Mouse (Mus musculus) urinary bladder, postnatal 25 days (tissue): ENCODE measurements around the gene Pgs1.

Experiments
- DNase-seq: peaks from one replicate; pipeline ENCODE4 v3.0.0; 2022; ENCODE audit warnings: low spot score

Gene Pgs1

DNA sequence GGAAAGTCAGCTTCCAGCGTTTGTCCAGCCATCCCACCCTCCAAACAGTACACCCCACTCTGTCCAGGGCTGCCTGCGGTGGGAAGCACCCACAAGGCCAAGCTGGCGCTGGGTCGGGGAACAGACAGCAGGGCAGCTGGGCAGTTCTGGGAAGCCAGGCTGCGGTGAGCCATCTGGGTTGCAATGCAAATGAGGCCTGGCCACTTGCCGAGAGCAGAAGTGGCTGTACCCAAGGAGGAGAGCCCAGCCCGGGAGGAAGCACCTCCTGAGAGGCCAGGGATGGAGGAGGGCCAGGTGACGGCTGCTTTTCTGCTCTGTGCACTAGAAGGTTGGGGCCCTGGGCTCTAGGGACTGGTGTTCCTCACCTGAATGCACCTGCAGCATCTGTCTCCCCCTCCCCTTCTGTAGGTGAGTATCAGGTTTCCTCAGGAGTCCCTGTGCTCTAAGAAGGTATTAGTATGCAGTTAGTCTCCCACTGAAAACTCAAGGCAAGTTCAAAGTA lies 10.0 kb upstream of the Pgs1 start:
- DNase-seq = no peak

DNA sequence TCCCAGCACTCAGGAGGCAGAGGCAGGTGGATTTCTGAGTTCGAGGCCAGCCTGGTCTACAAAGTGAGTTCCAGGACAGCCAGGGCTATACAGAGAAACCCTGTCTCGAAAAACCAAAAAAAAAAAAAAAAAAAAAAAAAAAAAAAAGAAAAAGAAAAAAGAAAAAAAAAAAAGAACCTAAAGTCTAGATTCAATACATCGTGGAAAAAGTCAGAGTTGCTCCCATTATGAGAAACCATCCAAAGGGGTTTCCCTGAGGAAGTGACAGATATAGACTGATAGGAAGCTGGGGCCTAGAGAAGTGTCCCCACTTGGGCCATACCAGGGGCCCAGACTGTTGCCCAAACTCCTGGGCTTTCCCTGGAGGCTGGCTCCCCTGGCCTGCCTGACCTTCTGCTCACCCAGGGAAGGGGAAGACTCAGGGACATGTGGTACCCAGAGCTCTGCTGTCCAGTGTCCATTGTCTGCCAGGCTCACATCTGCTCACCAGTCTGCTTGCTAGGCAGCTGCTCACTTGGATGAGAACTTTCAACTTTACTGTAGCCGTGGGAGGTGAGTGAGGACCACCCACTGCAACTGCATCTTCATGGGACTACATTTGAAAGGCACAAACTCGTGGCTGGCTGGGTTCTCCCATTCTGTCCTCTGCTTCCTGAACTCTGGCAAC lies 8.3 kb upstream of the Pgs1 start:
- DNase-seq = no peak

DNA sequence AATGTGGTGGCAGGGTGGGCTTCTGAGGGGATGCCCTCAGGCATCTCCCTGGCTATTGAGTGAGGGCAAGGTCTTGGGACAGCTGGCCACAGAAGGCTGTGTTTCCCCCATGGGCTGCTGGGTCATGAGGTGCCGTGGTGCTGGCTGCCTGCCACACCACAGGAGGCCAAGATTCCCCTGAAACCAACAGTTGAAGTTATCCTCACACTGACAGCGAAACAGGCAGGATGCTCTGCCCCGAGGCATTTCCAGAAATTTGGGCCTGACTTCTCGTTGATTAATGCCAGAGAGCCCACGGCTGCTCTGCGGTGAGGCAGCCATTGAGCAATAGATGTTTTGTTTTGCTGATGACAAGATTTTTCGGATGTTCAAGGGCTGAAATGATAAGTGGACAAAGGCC lies 6.7 kb upstream of the Pgs1 start:
- no peak for DNase-seq

DNA sequence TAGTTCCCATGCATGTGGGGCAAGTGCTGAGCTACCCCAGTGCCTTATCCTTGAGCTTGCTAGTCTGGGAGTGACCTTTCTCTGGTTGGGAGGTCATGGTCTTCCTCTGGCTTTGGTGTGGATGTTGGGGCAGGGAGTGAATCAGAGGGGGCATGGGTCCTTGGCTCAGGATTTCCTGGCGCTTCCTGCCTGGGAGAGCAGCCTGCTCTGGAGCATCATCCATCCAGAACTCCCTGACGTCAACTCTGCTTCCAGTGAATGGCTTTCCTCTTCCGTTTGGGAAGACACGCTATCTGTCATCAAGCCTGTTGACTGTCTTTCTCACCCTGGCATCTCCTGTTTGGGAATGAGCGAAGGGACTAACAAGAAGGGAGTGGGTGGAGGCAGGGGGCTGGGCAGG lies 3.7 kb upstream of the Pgs1 start:
- DNase-seq = no peak

DNA sequence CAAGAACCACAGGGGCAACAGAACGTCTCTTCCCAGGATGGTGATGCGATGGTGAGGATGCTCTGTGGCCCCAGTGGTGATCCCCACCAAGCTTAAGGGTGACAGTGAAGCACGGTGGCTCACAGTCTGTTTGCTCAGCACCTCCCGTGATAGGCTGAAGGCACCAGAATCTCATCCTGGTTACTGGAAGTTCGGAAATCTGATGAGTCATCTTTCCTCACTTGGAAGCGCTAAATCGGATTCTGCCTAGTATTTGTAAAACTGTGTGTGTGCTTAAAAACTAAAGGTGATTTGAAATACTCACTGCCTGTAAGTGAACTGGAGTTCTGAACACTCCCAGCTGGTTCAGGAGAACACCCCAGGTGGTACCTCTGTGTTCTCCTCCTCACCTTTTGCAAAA lies 2.3 kb upstream of the Pgs1 start:
- DNase-seq = no peak

DNA sequence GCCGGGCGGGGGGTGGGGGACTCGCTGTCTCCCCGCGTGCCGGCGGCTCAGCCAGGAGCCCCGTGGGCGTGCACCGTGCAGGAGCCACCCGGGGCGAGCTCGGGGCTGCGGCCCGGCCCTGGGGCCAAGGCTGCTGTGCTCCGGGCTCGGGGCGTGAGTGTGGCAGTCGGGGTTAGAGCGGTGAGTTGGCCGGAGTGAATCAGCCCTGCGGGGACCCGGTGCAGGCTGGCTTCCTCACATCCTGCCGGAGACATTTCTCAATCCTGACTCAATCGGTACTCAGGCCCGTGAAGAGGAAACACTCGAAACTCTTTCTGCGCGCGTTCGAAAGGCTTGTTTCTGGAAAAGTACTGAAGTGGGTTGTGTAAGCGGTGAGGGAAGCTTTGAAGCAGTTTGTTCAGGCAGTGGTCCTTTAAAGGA lies 950 bp downstream of the Pgs1 start:
- no peak for DNase-seq

DNA sequence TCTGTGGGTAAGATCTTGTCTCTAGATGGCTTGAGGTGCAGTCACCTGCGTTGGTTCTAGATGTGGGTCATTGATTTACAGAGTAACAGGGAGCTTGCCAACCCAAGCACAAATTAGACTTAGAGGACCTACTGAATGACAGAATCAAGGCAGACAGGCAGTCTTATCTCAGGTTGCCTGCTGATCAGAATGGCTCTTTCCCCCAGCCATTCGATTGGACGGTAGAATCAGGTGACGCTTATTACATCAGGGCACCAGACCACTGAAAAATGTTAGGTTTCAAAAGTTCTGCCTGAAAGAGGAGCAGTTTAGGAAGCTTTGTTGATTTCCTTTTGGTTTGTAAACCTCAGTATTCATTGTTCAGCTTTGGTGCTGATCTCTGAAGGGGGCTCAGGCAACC lies 1.9 kb downstream of the Pgs1 start:
- no peak for DNase-seq

DNA sequence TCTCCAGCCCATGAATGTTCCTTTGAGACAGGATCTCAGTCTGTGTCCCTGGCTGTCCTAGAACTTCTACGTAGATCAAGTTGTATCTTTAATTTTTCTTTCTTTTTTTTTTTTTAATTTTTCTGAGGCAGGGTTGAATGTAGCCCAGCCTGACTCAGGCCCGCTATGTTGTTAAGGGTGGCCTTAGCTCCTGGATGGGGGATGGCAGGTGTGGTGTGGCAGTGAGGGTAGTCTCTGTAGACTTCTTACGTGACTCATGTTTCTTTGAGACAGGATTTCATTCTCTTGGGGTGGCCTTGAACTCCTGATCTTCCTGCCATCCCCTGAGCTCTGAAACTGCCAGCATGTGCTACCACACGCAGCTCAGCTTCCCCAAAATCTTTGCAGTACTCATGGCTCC lies 3.1 kb downstream of the Pgs1 start:
- DNase-seq = no peak

DNA sequence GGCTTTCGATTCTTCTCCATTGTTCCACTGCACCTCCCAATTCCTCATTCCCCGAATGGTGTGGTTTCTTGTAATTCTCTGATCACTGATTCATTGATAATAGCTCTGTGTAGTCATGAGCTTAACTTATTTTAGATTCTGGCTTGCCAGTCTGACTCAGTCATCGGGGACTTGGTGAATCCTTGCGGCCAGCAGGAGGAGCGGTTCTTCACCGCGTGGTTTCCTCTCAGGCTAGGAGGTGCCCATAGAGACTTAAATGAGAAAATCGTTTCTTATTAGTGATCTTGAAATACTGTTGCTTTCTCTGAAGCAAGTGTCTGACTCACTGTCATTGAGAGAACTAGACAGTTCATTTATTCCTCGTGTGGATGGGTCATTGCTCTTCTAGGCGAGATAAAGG lies 3.8 kb downstream of the Pgs1 start:
- no peak for DNase-seq

DNA sequence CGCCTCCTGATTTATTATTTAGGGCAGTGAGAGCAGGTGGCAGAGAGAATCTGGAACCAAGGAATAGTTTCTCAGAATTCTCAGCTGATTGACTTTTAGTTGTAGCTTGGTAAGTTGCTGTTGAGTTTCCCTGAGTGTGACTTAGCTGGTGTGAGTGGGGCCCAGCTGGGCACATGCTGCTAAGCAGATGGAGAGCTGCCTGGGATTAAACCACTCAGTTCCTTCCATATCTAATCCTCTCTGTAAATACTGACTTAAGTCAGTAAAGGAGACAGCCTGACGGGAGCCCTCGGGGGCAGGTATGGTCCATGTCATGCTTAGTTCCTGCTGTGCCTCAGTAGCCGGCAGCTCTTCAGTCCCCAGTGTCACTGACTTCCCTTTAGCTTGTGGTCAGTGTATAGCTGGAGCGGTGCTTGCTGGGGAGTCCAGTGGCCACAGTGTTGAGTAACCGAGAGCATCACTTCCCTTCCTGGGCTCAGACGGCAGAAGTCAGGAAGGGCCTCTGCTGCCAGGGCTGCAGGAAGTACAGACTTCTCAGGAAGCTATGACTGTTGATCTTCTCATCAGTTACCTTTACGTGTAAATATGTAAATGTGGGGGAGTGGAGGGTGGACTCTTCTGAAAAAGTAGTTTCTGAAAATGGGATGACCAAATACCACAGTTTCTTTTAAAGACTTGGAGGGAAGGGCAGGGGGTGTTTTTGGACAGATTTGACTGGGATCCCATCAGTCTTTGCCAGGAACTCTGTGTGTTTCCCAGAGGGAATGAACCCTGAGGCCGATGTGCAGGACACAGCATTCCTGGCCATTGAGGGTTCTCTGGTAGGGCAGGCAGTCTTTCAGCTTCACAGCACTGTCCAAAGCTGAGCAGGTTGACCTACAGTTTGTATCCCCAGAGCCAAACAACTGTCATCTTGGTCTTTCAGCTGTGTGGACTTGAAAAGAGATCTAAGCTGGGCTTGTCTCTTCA lies 5.7 kb downstream of the Pgs1 start:
- no peak for DNase-seq

DNA sequence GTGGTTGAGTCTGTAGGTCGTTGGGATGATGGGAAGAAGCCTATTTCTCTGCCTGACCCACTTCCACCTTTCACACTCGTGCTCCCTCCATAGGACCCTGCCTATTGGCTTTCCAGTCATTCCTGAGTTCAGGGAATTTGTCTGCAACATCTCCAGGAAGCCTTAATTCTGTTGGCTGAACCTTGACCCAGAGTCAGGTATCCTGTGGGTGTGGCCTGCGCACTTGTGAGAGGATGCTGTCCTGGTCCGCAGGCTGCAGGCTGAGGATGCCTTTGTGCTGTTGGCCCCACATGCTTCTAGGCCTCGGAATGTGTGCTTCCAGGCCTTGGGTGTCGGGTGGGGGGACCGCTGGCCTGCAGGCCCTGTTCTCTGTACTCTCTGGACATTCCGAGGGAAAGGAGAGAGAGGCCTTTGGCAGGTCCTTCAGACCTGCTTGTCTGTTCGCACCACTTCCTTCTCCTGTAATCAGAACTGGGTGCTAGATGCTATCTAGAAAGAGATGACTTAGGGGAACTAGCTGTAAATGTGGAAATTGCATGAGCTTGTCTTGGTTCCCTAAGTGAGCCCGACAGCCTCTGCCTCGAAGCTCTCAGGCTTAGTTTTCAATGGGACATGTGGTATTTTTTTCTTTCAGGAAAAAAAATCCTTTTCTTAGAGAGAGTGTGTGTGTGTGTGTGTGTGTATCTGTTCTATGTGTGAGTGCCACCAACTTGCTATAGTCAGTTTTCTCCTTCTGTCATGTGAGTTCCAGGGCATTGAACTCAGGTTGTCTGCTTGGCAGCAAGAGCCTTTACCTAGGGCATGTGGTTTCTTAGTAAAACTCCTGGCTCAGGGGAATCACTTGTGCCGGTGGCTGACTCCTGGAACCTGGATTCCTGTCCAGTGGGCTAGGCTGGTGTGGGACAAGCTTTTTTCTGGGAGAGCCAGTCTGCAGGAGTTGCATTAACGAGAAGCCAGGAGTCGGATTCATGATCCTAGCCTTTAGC lies 7.4 kb downstream of the Pgs1 start:
- DNase-seq = no peak

DNA sequence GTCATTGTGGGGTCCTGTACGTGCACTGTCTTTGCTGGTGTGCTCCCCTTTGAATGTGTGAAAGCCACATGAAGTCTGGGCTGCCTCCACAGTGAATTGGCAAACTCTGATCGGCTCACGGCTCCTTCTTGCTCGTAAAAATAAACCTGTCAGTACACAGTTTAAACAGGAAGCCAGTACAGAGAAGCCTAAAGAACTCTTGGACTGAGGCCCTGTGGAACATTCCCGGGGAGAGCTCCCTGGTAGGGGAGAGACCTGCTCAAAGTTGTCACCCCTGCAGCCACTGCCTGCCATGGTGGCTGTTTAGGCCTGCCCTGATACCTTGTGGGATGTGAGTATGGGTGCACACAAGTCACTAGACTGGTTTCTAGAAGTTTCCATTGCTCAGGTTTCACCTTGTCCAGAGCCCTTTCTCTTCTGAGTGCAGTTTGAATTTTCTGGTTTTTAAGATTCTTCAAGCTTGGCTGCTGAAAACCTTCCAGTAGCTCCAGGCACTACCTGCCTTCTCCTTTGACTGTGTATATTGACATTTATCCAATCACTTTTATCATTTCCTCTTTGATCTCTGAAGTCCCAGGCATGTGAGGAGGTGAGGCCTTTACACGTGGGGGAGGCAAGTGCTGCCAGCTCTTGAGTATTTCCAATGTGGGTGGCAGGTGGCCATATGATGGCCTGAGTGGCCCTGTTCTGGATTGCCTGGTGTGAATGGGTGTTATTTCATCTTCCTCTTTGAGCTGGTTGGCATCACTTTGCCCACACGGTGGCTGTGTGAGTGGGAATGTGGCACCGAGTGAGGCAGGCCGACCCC lies 8.4 kb downstream of the Pgs1 start:
- no peak for DNase-seq

DNA sequence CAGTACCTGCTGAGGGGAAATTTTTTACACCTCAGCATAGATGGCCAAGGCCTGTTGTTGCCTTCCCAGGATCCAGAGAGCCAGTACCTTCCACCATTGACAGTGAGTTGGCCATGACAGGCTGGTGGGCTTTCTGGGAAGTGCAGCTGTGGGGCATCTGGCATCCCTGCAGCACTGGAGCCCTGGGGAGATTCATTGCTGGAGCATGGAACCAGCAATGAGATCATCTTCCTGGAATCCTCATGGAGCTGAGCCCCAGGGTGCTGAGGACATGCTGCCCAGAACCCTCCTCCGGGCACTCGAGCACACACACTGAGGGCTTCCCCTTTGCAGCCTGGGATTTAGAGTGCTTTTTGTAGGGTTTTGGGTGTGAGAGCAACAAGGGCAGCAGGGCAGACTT lies 9.2 kb downstream of the Pgs1 start:
- DNase-seq = no peak

DNA sequence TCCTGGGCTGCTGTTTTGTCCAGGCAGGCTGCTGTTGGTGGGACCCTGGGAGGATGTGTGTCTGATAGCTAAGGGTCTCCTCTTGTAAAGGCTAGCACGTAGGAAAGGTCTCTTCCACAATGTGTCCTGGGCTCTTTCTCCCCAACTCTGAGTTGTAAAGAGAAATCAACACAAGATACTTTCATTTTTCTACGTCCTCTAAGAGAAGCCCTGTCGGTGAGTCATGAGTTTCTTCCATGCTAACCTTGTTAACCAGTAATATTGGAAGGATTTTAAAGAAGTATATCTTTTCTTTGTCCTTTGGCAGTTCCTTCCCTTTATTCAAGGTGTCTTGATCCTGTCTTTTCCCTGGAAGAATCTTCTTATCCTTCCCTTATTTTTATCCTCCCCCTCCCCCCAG lies 9.6 kb downstream of the Pgs1 start:
- DNase-seq = no peak

DNA sequence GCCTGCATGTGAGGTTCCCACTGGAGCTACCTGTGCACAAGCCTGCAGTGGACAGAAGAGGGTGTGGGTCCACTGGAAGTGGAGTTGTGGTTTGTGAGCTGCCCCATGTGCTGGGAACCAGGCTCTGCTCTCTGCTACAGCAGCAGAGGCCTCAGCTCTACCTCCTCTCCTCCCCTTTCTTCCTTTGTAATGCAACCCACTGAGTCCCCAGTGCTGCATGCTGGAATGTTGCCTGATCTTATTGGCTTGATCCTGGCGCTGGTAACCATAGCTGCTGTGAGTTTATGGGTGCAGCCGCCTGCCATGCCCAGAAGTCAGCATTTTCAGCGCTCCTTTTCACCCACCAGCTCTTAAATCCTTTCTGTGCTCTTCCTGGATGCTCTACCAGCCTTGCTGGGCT lies 10.0 kb downstream of the Pgs1 start:
- DNase-seq = no peak

DNA sequence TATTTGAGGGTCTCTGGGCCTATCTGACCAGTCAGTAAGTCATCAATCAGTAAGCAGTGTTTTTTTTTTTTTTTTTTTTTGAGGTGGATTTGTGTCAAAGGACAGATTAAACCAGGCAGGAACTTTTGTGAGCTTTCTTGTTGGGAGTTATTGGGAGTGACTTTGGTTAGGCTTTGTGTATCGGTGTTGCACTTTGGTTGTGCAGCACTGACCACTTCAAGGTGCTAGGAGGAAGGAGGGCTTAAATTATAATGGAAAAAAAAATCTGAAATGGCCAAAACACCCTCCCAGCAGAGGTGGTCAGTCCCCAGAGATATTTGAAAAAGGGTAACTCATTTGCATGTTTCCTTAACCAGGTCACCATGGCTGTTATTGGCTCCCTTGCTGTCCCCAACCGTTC lies 11.0 kb downstream of the Pgs1 start:
- DNase-seq = no peak

DNA sequence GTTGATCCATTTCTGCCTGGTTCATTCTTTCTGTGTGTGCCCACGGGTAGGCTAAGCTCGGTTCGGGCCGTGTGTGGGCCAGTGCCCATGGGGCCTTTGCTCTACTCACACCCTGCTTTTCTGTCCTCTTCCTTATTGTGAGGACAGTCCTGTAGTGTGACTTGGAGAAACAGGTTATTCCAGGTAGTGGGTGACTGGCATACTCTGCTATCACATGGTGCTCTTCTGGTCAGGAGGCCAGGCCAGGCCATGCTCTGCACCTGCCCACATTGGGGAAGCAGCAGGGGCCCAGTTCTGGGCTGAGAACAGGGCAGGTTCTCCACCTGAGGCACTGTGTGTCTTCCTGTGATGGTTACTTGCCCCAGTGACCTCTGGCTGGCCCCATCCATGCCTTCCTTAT lies 12.3 kb downstream of the Pgs1 start:
- DNase-seq = no peak

DNA sequence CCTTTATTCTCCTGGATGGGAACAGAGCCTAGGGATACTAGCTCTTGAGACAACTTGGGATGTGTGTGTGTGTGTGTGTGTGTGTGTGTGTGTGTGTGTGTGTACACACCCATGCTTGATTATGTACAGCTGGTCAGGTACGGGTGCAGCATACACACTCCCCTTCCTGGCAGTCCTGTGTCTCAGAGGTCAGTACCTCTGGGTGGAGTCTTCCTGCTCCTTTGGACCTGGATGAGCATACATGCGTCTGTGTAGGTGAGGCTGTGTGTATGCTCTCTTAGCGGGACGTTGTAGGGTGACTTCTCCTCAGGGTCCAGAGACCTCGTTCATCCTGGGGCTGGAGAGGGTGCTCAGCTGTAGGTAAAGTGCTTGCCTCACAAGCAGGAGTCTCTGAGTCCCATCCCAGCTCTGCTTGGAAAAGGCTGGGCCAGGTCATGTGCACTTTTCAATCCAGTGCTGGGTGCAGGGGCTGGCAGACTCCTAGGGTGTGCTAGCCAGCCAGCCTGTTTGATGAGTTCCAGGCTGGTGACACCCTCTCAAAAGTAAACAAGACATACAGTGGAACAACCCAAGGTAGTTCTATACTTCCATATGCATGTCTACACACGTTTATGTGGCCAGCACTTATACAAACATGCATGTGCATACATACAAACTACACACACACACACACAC lies 13.3 kb downstream of the Pgs1 start:
- no peak for DNase-seq

DNA sequence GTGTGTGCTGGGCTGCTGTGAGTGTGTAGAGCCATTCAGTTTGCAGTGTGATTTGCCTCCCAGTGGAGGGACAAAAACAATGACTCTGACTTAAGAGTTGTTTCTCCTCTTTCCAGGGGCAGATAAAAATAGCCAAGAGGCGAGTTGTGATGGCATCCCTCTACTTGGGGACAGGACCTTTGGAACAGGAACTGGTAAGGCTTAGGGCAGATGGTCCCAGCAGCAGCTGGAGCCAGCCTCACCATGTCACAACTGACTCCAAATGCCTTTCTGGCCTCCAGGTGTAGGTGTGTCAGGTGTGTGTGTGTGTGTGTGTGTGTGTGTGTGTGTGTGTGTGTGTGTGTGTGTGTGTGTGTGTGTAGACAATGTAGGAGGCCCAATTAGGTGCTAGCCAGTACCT lies 14.0 kb downstream of the Pgs1 start:
- no peak for DNase-seq

DNA sequence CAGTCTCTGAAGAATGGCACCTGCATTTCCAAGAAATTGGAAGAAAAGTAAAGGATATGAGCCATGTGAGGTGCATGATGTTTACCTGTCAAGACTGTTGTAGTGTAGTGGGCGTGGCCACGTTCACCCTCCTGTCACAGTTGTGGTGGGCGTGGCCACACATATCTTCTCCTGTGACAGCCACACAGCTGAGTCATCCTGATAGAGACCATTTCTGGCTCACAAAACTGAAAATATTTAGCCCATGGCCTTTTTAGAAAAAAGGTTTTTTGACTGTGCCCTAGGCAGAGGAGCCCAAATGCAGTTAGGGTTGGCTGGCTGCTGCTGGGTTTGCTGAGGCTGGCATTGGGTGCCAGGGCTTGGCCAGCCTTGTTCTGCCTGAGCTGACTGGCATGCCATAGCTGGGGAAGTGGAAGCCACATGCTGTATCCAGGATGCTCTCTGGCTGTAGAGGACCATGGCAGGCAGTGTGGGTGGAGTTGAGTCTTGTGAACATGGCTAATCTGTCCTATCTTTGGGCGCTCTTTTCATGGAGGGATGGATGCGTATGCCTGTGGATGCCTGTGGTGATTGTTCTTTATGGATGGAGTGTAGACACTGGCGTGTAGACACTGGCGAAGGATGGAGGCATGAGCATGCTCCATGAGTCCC lies 14.6 kb downstream of the Pgs1 start:
- no peak for DNase-seq
